Mouse (Mus musculus): Measurements from ENCODE around the gene Nr1d1. TPM values are rescaled to one million over a fixed set of nuclear protein-coding genes. Genes with fewer than 3 reads are reported as not detected.

Gene Nr1d1
- total RNA-seq (2014; rRNA removed), result 19.0 and 45.4 TPM in 2 replicates
- 75.4 and 106 TPM in 2 replicates for polyA plus RNA-seq (2012; rRNA removed)

GRCm38 (mm10) chr11:98774582-98775347, at the start of gene Nr1d1:
Gene Nr1d1 (minus strand): TSS chr11:98775333.
- no peak for DNase-seq (ENCODE audit: extremely low read depth, low read depth, low spot score)
- Histone ChIP-seq H3K27me3 (ENCODE audit: control insufficient read depth, insufficient read depth, low read length) (no peaks in the 10 kb centered on the region), H3K9ac (ENCODE audit: low read depth, low read length) (peak within 1 kb of the TSS; percentile 85), H3K79me2 (ENCODE audit: control insufficient read depth, insufficient read depth, low read length) (0 out of 2 replicates have a peak, but pooled peaks cover 3% of the 10 kb centered on the region), H3K27ac (replicated peaks; ENCODE audit: insufficient read depth, low read depth, low read length) (peak within 1 kb of the TSS; percentile 96), H3K4me3 (ENCODE audit: insufficient read depth, low read depth, low read length) (peak within 1 kb of the TSS; percentile 83), H3K36me3 (ENCODE audit: control insufficient read depth, insufficient read depth, low read length) (peaks cover 31% of the 10 kb centered on the region), H3K4me1 (ENCODE audit: control insufficient read depth, insufficient read depth, low read length) (peaks cover 28% of the 10 kb centered on the region)
- whole genome bisulfite sequencing, result under 1% methylated on average over 22 of the region's 22 CpGs
- TF ChIP-seq CTCF (IDR thresholded peaks at IDR 0.05; ENCODE audit: low read depth, low read length) (no peak), POLR2A (IDR thresholded peaks at IDR 0.05; ENCODE audit: extremely low read depth, insufficient read depth, low read length) (peak; percentile 88)

- peaks cover 45% of the 10 kb centered on the region for H3K36me3 ChIP-seq (ENCODE audit: control insufficient read depth, insufficient read depth, low read length)
- no peak for DNase-seq (ENCODE audit: extremely low read depth, low read depth, low spot score)
- no peaks in the 10 kb centered on the region for H3K27me3 ChIP-seq (ENCODE audit: control insufficient read depth, insufficient read depth, low read length)
- H3K4me3 ChIP-seq (ENCODE audit: insufficient read depth, low read depth, low read length), result no peak overlapping the region
- no peak overlapping the region for H3K27ac ChIP-seq (replicated peaks; ENCODE audit: insufficient read depth, low read depth, low read length)
- peaks cover 6% of the 10 kb centered on the region; the same call in 1 of the 2 replicates for H3K79me2 ChIP-seq (ENCODE audit: control insufficient read depth, insufficient read depth, low read length)
- 95% methylated on average over 5 of the region's 5 CpGs for WGBS
- H3K4me1 ChIP-seq (ENCODE audit: control insufficient read depth, insufficient read depth, low read length), result no peaks in the 10 kb centered on the region
- H3K9ac ChIP-seq (ENCODE audit: low read depth, low read length), result no peak overlapping the region
- TF ChIP-seq POLR2A (IDR thresholded peaks at IDR 0.05; ENCODE audit: extremely low read depth, insufficient read depth, low read length), result no peak
- no peak for TF ChIP-seq CTCF (IDR thresholded peaks at IDR 0.05; ENCODE audit: low read depth, low read length)
These were observed 45.8 kb upstream of the Nr1d1 start for GRCm38 (mm10) chr11:98820968-98821367.

GRCm38 (mm10) chr11:98816706-98817239, 41.6 kb upstream of the Nr1d1 start:
- Histone ChIP-seq H3K27ac (replicated peaks; ENCODE audit: insufficient read depth, low read depth, low read length) (0 out of 2 replicates have a peak overlapping the region, but pooled peaks have one; percentile 16), H3K27me3 (ENCODE audit: control insufficient read depth, insufficient read depth, low read length) (no peaks in the 10 kb centered on the region), H3K4me1 (ENCODE audit: control insufficient read depth, insufficient read depth, low read length) (no peaks in the 10 kb centered on the region), H3K4me3 (ENCODE audit: insufficient read depth, low read depth, low read length) (no peak overlapping the region), H3K36me3 (ENCODE audit: control insufficient read depth, insufficient read depth, low read length) (peaks cover 41% of the 10 kb centered on the region), H3K79me2 (ENCODE audit: control insufficient read depth, insufficient read depth, low read length) (peaks cover 8% of the 10 kb centered on the region; the same call in 1 of the 2 replicates), H3K9ac (ENCODE audit: low read depth, low read length) (no peak overlapping the region)
- peak; percentile 28 for DNase-seq (ENCODE audit: extremely low read depth, low read depth, low spot score)
- WGBS, result 91% methylated on average over 1 of the region's 1 CpGs
- TF ChIP-seq CTCF (IDR thresholded peaks at IDR 0.05; ENCODE audit: low read depth, low read length) (no peak), POLR2A (IDR thresholded peaks at IDR 0.05; ENCODE audit: extremely low read depth, insufficient read depth, low read length) (no peak)

- peaks cover 7% of the 10 kb centered on the region; the same call in 1 of the 2 replicates for H3K4me1 ChIP-seq (ENCODE audit: control insufficient read depth, insufficient read depth, low read length)
- 51% methylated on average over 7 of the region's 7 CpGs for WGBS
- no peak for DNase-seq (ENCODE audit: extremely low read depth, low read depth, low spot score)
- no peak overlapping the region for H3K27ac ChIP-seq (replicated peaks; ENCODE audit: insufficient read depth, low read depth, low read length)
- H3K4me3 ChIP-seq (ENCODE audit: insufficient read depth, low read depth, low read length), result peak overlapping the region; percentile 91; the same call in 1 of the 2 replicates
- no peak overlapping the region; the same call in 1 of the 2 replicates for H3K9ac ChIP-seq (ENCODE audit: low read depth, low read length)
- no peak for TF ChIP-seq POLR2A (IDR thresholded peaks at IDR 0.05; ENCODE audit: extremely low read depth, insufficient read depth, low read length)
- no peak for TF ChIP-seq CTCF (IDR thresholded peaks at IDR 0.05; ENCODE audit: low read depth, low read length)
- peaks cover 7% of the 10 kb centered on the region; the same call in 1 of the 2 replicates for H3K79me2 ChIP-seq (ENCODE audit: control insufficient read depth, insufficient read depth, low read length)
- H3K36me3 ChIP-seq (ENCODE audit: control insufficient read depth, insufficient read depth, low read length), result peaks cover 37% of the 10 kb centered on the region
- no peaks in the 10 kb centered on the region for H3K27me3 ChIP-seq (ENCODE audit: control insufficient read depth, insufficient read depth, low read length)
These were observed 35.6 kb upstream of the Nr1d1 start for GRCm38 (mm10) chr11:98810686-98811085.

- peak overlapping the region; percentile 98 for H3K9ac ChIP-seq (ENCODE audit: low read depth, low read length)
- peak overlapping the region; percentile 91 for H3K4me3 ChIP-seq (ENCODE audit: insufficient read depth, low read depth, low read length)
- peak; percentile 90 for DNase-seq (ENCODE audit: extremely low read depth, low read depth, low spot score)
- peak overlapping the region; percentile 89 for H3K27ac ChIP-seq (replicated peaks; ENCODE audit: insufficient read depth, low read depth, low read length)
- H3K79me2 ChIP-seq (ENCODE audit: control insufficient read depth, insufficient read depth, low read length), result peaks cover 4% of the 10 kb centered on the region; the same call in 1 of the 2 replicates
- WGBS, result 2% methylated on average over 78 of the region's 84 CpGs
- peaks cover 7% of the 10 kb centered on the region; the same call in 1 of the 2 replicates for H3K4me1 ChIP-seq (ENCODE audit: control insufficient read depth, insufficient read depth, low read length)
- H3K36me3 ChIP-seq (ENCODE audit: control insufficient read depth, insufficient read depth, low read length), result peaks cover 39% of the 10 kb centered on the region
- peak; percentile 24; the same call in 1 of the 2 replicates for TF ChIP-seq CTCF (IDR thresholded peaks at IDR 0.05; ENCODE audit: low read depth, low read length)
- peak; percentile 40 for TF ChIP-seq POLR2A (IDR thresholded peaks at IDR 0.05; ENCODE audit: extremely low read depth, insufficient read depth, low read length)
- no peaks in the 10 kb centered on the region for H3K27me3 ChIP-seq (ENCODE audit: control insufficient read depth, insufficient read depth, low read length)
These were observed 34.5 kb upstream of the Nr1d1 start for GRCm38 (mm10) chr11:98809457-98810290.

All from liver, adult 2 months (tissue).